Mouse (Mus musculus): ENCODE measurements around the gene Btbd35f25. TPM values are rescaled to one million over a fixed set of nuclear protein-coding genes. Genes with fewer than 3 reads are reported as not detected.

Btbd35f25 gene
- not detected in 2 replicates for total RNA-seq (2023)

GRCm38 (mm10) chrX:31717056-31717455 is at the start of gene Btbd35f25:
TSS of gene Btbd35f25 (minus strand) at chrX:31717156.

Other genes starting within 250 kb of the Btbd35f25 start
- not detected in 2 replicates for gene Gm21883, start 142.9 kb downstream of the Btbd35f25 start, total RNA-seq (2023)
- not detected in 2 replicates for gene Spin2e, start 98.2 kb downstream of the Btbd35f25 start, total RNA-seq (2023)
- gene Gm21637, start 244.9 kb upstream of the Btbd35f25 start, total RNA-seq (2023) = not detected in 2 replicates

All from neutrophil, adult 65 days (primary cell).